Mouse (Mus musculus) urinary bladder, adult 2 months (tissue): Measurements from ENCODE around the gene Gm21680. TPM values are rescaled to one million over a fixed set of nuclear protein-coding genes. Genes with fewer than 3 reads are reported as not detected.
"Not testable (repeated sequence)": the region's sequence is repeated elsewhere in the genome, so short reads cannot be mapped to it uniquely, and the experiment has no call there.

ENCODE experiments used
- DNase-seq: peaks from one replicate; pipeline ENCODE4 v3.0.0; 2022; ENCODE audit warnings: low spot score
- polyA plus RNA-seq: library from polyadenylated mRNA; depleted of rRNA; stranded (reverse); fragments of >200 nt; gene quantifications from 2 replicates; pipeline ENCODE4 v1.2.3, GENCODE M21; 2012; rRNA removed

Gene Gm21680
- not detected in 2 replicates for polyA plus RNA-seq

GRCm38 (mm10) chr5:25972563-25972962 lies at the start of gene Gm21680:
Gene Gm21680 (minus strand): TSS chr5:25972663.
- DNase-seq = not testable (repeated sequence)

GRCm38 (mm10) chr5:26007697-26008096 lies 35.2 kb upstream of the Gm21680 start:
- DNase-seq = not testable (repeated sequence)

GRCm38 (mm10) chr5:26006937-26007695 lies 34.7 kb upstream of the Gm21680 start:
- peak; percentile 26 for DNase-seq

- DNase-seq = not testable (repeated sequence)
These were observed 32.2 kb upstream of the Gm21680 start, which contains the start of gene Gm1979 for GRCm38 (mm10) chr5:26004698-26005097. Gene Gm1979 (minus strand): TSS chr5:26004798.

GRCm38 (mm10) chr5:25988550-25988949 lies 16.1 kb upstream of the Gm21680 start, which contains the start of gene Gm21698:
Gene Gm21698 (minus strand): TSS chr5:25988650.
- DNase-seq = not testable (repeated sequence)

- DNase-seq = not testable (repeated sequence)
These were observed 15.4 kb downstream of the Gm21680 start for GRCm38 (mm10) chr5:25957050-25957449.

- DNase-seq = not testable (repeated sequence)
These were observed 15.9 kb downstream of the Gm21680 start for GRCm38 (mm10) chr5:25956611-25957010.

- not testable (repeated sequence) for DNase-seq
These were observed 18.1 kb downstream of the Gm21680 start, which contains the start of gene Gm21671 for GRCm38 (mm10) chr5:25954317-25954716. Gene Gm21671 (minus strand): TSS chr5:25954417.

- not testable (repeated sequence) for DNase-seq
These were observed 27.1 kb downstream of the Gm21680 start for GRCm38 (mm10) chr5:25945391-25945790.

- not testable (repeated sequence) for DNase-seq
These were observed 30.2 kb downstream of the Gm21680 start, which contains the start of gene Gm21663 for GRCm38 (mm10) chr5:25942281-25942680. Gene Gm21663 (minus strand): TSS chr5:25942381.

Other genes starting within 250 kb of the Gm21680 start
- 12.1 and 13.2 TPM in 2 replicates for gene Actr3b, start 212.7 kb downstream of the Gm21680 start, polyA plus RNA-seq
- not detected in 2 replicates for gene Gm21663, start 30.3 kb downstream of the Gm21680 start, polyA plus RNA-seq
- gene Gm21671, start 18.2 kb downstream of the Gm21680 start, polyA plus RNA-seq = 0.07 and 0.10 TPM in 2 replicates
- not detected in 2 replicates for gene Gm21698, start 16.0 kb upstream of the Gm21680 start, polyA plus RNA-seq
- gene Gm1979, start 32.1 kb upstream of the Gm21680 start, polyA plus RNA-seq = 0.21 TPM in 1 of 2 replicates, not detected in the other
- gene Gm5862, start 50.3 kb upstream of the Gm21680 start, polyA plus RNA-seq = not detected in 2 replicates
- 0.25 and 0.35 TPM in 2 replicates for gene Speer4a, start 66.9 kb upstream of the Gm21680 start, polyA plus RNA-seq
- gene Gm7347, start 85.9 kb upstream of the Gm21680 start, polyA plus RNA-seq = 0.03 and 0.04 TPM in 2 replicates
- 0.01 and 0.03 TPM in 2 replicates for gene Gm10471, start 116.6 kb upstream of the Gm21680 start, polyA plus RNA-seq
- gene 5031410I06Rik, start 132.7 kb upstream of the Gm21680 start, polyA plus RNA-seq = not detected in 2 replicates
- gene Gm10220, start 148.8 kb upstream of the Gm21680 start, polyA plus RNA-seq = 0.03 TPM in 1 of 2 replicates, not detected in the other